8 mouse cellular contexts compared by ENCODE assay signal in genomic region chr4:108144880-108145279, GRCm38 (mm10). TPM values are rescaled to one million over a fixed set of nuclear protein-coding genes. Genes with fewer than 3 reads are reported as not detected.
A peak's percentile ranks its signal among the peaks of the same experiment; 100 is the strongest.
DNase-seq lines count a peak whose midpoint lies in the region; ATAC-seq and TF ChIP-seq lines count a peak whose summit lies in the region.

TSS of gene Scp2 (minus strand) at chr4:108144998.

- H3K4me3 ChIP-seq in hindbrain, postnatal 0 days (ENCODE audit: low read length): no peak within 1 kb of the TSS
- no peak within 1 kb of the TSS for H3K4me3 ChIP-seq in liver, embryonic 13.5 days (replicated peaks)

- no peaks in the 10 kb centered on the region for H3K27me3 ChIP-seq in hindbrain, postnatal 0 days (ENCODE audit: insufficient read depth, low read length)
- no peaks in the 10 kb centered on the region for H3K27me3 ChIP-seq in liver, embryonic 13.5 days

- no peaks in the 10 kb centered on the region for H3K36me3 ChIP-seq in hindbrain, postnatal 0 days (ENCODE audit: insufficient read depth, low read length)
- H3K36me3 ChIP-seq in liver, embryonic 13.5 days: no peaks in the 10 kb centered on the region

- 92% methylated on average over 1 of the region's 1 CpGs for WGBS in hindbrain, postnatal 0 days
- WGBS in liver, embryonic 13.5 days (ENCODE audit: insufficient replicate concordance): 63% methylated on average over 1 of the region's 1 CpGs

- H3K9me3 ChIP-seq in hindbrain, postnatal 0 days (ENCODE audit: low read length): no peaks in the 10 kb centered on the region
- H3K9me3 ChIP-seq in liver, embryonic 13.5 days (replicated peaks): no peaks in the 10 kb centered on the region

- no peak within 1 kb of the TSS for H3K27ac ChIP-seq in hindbrain, postnatal 0 days
- no peak within 1 kb of the TSS for H3K27ac ChIP-seq in liver, embryonic 13.5 days

- no peak within 1 kb of the TSS for H3K9ac ChIP-seq in hindbrain, postnatal 0 days (replicated peaks; ENCODE audit: low read length)
- no peak within 1 kb of the TSS for H3K9ac ChIP-seq in liver, embryonic 13.5 days

- H3K4me1 ChIP-seq in hindbrain, postnatal 0 days (ENCODE audit: insufficient read depth, low read length): no peaks in the 10 kb centered on the region
- no peaks in the 10 kb centered on the region for H3K4me1 ChIP-seq in liver, embryonic 13.5 days (replicated peaks)

- DNase-seq in heart, adult 18-20 months: no peak
- no peak for DNase-seq in heart, adult 11 months
- DNase-seq in adrenal gland, postnatal 10 days: no peak
- no peak for DNase-seq in gastrocnemius, adult 8-10 months (ENCODE audit: low spot score in 2 of 2)
- no peak for DNase-seq in hindbrain, postnatal 0 days (ENCODE audit: low spot score)
- DNase-seq in liver, embryonic 13.5 days: no peak
- DNase-seq in yolk sac, embryonic 10.5 days (ENCODE audit: low spot score): peak; percentile 44
- no peak for DNase-seq in urinary bladder, postnatal 25 days (ENCODE audit: low spot score)

- TF ChIP-seq CTCF in hindbrain, postnatal 0 days (IDR thresholded peaks at IDR 0.05; ENCODE audit: low read depth): no peak

- no peak for ATAC-seq in hindbrain, postnatal 0 days
- ATAC-seq in liver, embryonic 13.5 days (ENCODE audit: low read depth): no peak

- H3K4me2 ChIP-seq in hindbrain, postnatal 0 days (ENCODE audit: low read depth, low read length): no peak within 1 kb of the TSS
- no peak within 1 kb of the TSS for H3K4me2 ChIP-seq in liver, embryonic 13.5 days

RNA-seq across cellular contexts. Expression of gene Scp2, which starts in this region (rescaled TPM):
- 100 to 1,000 TPM; 339 to 391 TPM for total RNA-seq in heart, adult 18-20 months (2021)
- total RNA-seq in adrenal gland, postnatal 10 days (2021): 100 to 1,000 TPM; 444 to 569 TPM
- 100 to 1,000 TPM; 159 to 176 (median 161) TPM for total RNA-seq in gastrocnemius, adult 8-10 months (2022)
- 111 and 142 TPM in 2 replicates for total RNA-seq in hindbrain, postnatal 0 days (2014; rRNA removed)
- 239 and 255 TPM in 2 replicates for polyA plus RNA-seq in hindbrain, postnatal 0 days (2015; fragmentation: Nextera tagmentation; extraction: Ambion mirVana)
- polyA plus RNA-seq in liver, embryonic 13.5 days (2015; fragmentation: Nextera tagmentation; extraction: Ambion mirVana): 244 and 259 TPM in 2 replicates
